Mouse (Mus musculus) limb, embryonic 12.5 days (tissue): Measurements from ENCODE around the gene Usp37. TPM values are rescaled to one million over a fixed set of nuclear protein-coding genes. Genes with fewer than 3 reads are reported as not detected.

Experiments
- ATAC-seq: fragments of 200-750 bp; cut with Nextera tagmentation; 2 replicates; pipeline ENCODE4 v1.8.0; 2017; ENCODE audit warnings: low read depth, moderate TSS enrichment; ENCODE audit not compliant: insufficient number of reproducible peaks, insufficient read depth, low FRiP score, low TSS enrichment
- H3K27ac ChIP-seq: fragments of 300-500 bp; sonication (generic); 2 replicates; pipeline ENCODE4 v1.5.1; 2016; ENCODE audit warnings: mild to moderate bottlenecking, moderate library complexity
- H3K27me3 ChIP-seq: fragments of 300-500 bp; sonication (generic); 2 replicates; pipeline ENCODE4 v1.6.1; 2016; ENCODE audit warnings: mild to moderate bottlenecking, moderate library complexity
- H3K36me3 ChIP-seq: fragments of 300-500 bp; sonication (generic); 2 replicates; pipeline ENCODE4 v1.6.1; 2016; ENCODE audit warnings: mild to moderate bottlenecking, moderate library complexity
- H3K4me1 ChIP-seq: fragments of 300-500 bp; sonication (generic); replicated peaks from 2 replicates; pipeline ENCODE4 v1.6.1; 2016
- H3K4me2 ChIP-seq: fragments of 300-500 bp; sonication (generic); 2 replicates; pipeline ENCODE4 v1.6.1; 2016; ENCODE audit warnings: mild to moderate bottlenecking, moderate library complexity
- H3K4me3 ChIP-seq: fragments of 300-500 bp; sonication (generic); replicated peaks from 2 replicates; pipeline ENCODE4 v1.5.1; 2016; ENCODE audit warnings: mild to moderate bottlenecking
- H3K9ac ChIP-seq: fragments of 300-500 bp; sonication (generic); replicated peaks from 2 replicates; pipeline ENCODE4 v1.6.1; 2016; ENCODE audit warnings: mild to moderate bottlenecking, moderate library complexity
- H3K9me3 ChIP-seq: fragments of 300-500 bp; sonication (generic); 2 replicates; pipeline ENCODE4 v1.6.1; 2016; ENCODE audit warnings: mild to moderate bottlenecking, moderate library complexity
- WGBS: fragments of 180-500 bp; shearing (Covaris S2); methylation state at CpG from one replicate; pipeline ENCODE4 v1.1.7; 2016; 5-methylcytosine and 5-hydroxymethylcytosine counted together
- polyA plus RNA-seq: library from polyadenylated mRNA; unstranded; fragments of >200 nt; fragmentation: Nextera tagmentation; extraction: Ambion mirVana; gene quantifications from 2 replicates; pipeline ENCODE4 v1.2.1, GENCODE M21; 2016

Usp37 gene
- polyA plus RNA-seq, 1 experiment from 2014 or later, result 43.2 TPM

DNA sequence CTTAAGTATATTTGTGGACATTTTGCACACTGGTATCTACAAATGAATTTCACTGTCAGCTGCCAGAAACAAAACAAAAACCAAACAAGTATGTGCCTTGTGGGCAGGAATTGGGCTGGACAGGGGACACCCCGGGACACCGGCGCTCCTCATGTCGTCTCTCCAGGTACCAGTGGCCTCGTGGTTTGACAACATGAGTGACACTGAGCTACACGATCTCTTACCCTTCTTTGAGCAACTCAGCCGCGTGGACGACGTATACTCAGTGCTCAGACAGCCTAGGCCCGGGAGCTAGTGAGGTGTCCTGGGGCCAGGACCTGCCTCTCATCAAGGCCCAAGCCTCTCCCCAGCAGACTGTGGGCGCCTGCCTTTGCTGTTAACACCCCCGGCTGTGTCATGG lies 148.8 kb downstream of the Usp37 start:
- no peak overlapping the region for H3K4me3 ChIP-seq
- H3K27me3 ChIP-seq, result no peaks in the 10 kb centered on the region
- peaks cover 29% of the 10 kb centered on the region for H3K36me3 ChIP-seq
- H3K4me2 ChIP-seq, result no peak overlapping the region
- no peaks in the 10 kb centered on the region for H3K9me3 ChIP-seq
- no peak overlapping the region for H3K9ac ChIP-seq
- H3K27ac ChIP-seq, result no peak overlapping the region
- no peak for ATAC-seq
- WGBS, result 87% methylated on average over 13 of the region's 13 CpGs
- peaks cover 31% of the 10 kb centered on the region for H3K4me1 ChIP-seq

DNA sequence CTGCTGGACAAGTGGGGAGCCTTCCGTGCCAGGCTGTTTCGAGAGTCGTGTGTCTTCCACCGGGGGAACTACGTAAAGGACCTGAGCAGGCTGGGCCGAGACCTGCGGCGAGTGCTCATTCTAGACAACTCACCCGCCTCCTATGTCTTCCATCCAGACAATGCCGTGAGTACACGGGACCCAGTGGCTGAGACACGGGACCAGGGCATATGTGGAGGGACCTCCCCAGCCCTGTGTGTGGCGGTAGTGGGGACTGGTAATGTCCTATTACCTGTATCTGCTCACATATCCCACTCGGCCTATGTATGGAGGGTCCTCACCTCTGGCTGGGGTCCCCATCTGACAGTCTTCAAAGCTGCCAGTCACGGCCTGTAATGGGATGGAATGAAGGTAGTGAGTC lies 149.2 kb downstream of the Usp37 start:
- WGBS, result 89% methylated on average over 15 of the region's 15 CpGs
- peaks cover 35% of the 10 kb centered on the region for H3K4me1 ChIP-seq
- ATAC-seq, result no peak

DNA sequence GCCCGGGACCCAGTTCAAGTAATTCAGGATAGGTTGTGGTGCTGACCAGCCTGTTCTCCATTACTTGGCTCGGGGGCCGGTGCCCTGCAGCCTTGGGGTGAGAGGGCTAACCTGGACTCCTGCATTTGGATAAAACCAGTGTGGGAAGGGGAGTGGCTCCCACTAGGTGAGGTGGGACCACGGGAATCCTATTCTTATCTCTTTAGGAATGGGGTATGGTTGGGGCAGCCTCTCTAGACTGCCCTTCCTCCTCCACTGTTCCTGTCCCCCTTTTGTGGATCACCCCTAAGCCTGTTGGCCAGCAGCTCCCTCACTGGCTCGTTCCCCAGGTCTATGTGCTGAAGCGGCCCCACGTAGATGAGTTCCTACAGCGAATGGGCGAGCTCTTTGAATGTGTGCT lies 149.8 kb downstream of the Usp37 start:
- H3K9ac ChIP-seq, result no peak overlapping the region
- no peaks in the 10 kb centered on the region for H3K9me3 ChIP-seq
- 0 out of 2 replicates have a peak overlapping the region, but pooled peaks have one; percentile 29 for H3K27ac ChIP-seq
- no peak for ATAC-seq
- 88% methylated on average over 9 of the region's 9 CpGs for WGBS
- peaks cover 29% of the 10 kb centered on the region for H3K36me3 ChIP-seq
- H3K4me3 ChIP-seq, result no peak overlapping the region
- peaks cover 41% of the 10 kb centered on the region for H3K4me1 ChIP-seq
- no peaks in the 10 kb centered on the region for H3K27me3 ChIP-seq
- H3K4me2 ChIP-seq, result no peak overlapping the region

More for the DNA sequence above, 149.2 kb downstream of the Usp37 start:
- peaks cover 29% of the 10 kb centered on the region for H3K36me3 ChIP-seq
- no peaks in the 10 kb centered on the region for H3K9me3 ChIP-seq
- H3K4me2 ChIP-seq, result no peak overlapping the region
- no peak overlapping the region for H3K4me3 ChIP-seq
- H3K27me3 ChIP-seq, result no peaks in the 10 kb centered on the region
- H3K9ac ChIP-seq, result no peak overlapping the region
- H3K27ac ChIP-seq, result no peak overlapping the region

DNA sequence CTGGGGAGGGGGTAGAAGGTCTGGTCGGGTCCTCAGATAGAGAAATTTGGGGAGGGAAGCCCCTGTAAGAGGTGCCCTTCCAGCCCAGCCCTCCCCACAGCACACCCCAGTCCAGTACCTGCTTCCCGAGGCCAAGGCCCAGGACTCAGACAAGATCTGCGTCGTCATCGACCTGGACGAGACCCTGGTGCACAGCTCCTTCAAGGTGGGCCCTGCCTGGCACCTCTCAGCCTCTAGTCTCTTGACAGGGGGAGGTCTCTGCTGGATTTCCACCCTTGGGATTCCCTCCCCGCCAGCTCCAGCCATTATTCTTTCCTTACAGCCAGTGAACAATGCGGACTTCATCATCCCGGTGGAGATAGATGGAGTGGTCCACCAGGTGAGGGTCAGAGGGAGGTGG lies 150.4 kb downstream of the Usp37 start:
- Histone ChIP-seq H3K27me3 (no peaks in the 10 kb centered on the region), H3K4me1 (peaks cover 43% of the 10 kb centered on the region), H3K4me2 (no peak overlapping the region), H3K4me3 (peak overlapping the region; percentile 94; the same call in 1 of the 2 replicates), H3K36me3 (peaks cover 29% of the 10 kb centered on the region), H3K9ac (0 out of 2 replicates have a peak overlapping the region, but pooled peaks have one; percentile 4), H3K27ac (0 out of 2 replicates have a peak overlapping the region, but pooled peaks have one; percentile 29), H3K9me3 (no peaks in the 10 kb centered on the region)
- 89% methylated on average over 9 of the region's 9 CpGs for WGBS
- ATAC-seq, result no peak

DNA sequence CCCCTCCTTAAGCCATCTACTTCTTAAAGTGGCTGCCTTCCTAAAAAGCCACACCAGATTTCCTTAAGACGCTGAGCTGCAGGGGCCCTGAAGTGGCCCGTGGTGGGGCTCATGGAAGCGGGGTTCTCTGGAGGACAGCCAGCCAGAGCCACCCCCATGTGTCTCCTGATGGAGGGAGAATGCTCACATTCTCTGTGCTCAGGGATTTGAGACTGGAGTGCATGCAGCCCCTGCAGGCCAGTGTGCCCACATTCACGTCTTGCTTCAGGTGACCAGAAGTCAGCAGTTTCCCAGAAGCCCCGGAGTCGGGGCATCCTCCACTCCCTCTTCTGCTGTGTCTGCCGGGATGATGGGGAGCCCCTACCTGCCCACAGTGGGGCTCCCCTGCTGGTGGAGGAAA lies 151.1 kb downstream of the Usp37 start:
- peaks cover 44% of the 10 kb centered on the region for H3K4me1 ChIP-seq
- no peak for ATAC-seq
- H3K27me3 ChIP-seq, result no peaks in the 10 kb centered on the region
- peaks cover 29% of the 10 kb centered on the region for H3K36me3 ChIP-seq
- peak overlapping the region; percentile 99 for H3K4me2 ChIP-seq
- H3K9ac ChIP-seq, result peak overlapping the region; percentile 97
- WGBS, result 55% methylated on average over 7 of the region's 7 CpGs
- peak overlapping the region; percentile 98 for H3K27ac ChIP-seq
- H3K9me3 ChIP-seq, result no peaks in the 10 kb centered on the region
- peak overlapping the region; percentile 94 for H3K4me3 ChIP-seq

DNA sequence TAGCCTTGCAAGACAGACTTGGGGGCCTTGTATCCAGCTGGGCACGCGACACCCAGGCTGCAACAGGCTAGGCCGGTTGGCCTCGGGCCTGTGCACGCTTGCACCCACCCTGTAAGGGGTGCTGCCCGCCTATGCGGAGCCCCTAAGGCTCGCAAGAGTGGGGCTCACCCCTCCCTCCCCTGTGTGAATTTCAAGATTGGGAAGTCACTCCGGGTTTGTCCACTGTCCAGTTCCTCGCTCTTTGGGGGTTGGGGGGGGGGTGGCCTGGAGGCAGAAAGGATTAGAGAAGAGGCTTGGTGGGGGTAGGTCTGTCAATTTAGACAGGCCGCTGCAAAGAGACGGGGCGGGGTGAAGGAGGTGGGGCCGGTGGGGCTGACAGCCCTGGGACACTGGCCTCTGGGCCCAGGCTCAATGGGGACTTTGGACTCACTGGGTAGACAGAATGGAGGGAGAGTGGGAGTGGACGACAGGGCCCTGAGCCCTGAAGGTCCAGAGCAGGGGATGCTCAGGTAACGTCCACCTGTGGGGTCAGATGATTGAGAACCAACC lies 151.6 kb downstream of the Usp37 start:
- peaks cover 29% of the 10 kb centered on the region for H3K36me3 ChIP-seq
- peaks cover 44% of the 10 kb centered on the region for H3K4me1 ChIP-seq
- 2% methylated on average over 16 of the region's 16 CpGs for WGBS
- ATAC-seq, result no peak; the same call in 1 of the 2 replicates
- H3K27ac ChIP-seq, result peak overlapping the region; percentile 98
- peak overlapping the region; percentile 97 for H3K9ac ChIP-seq
- no peaks in the 10 kb centered on the region for H3K9me3 ChIP-seq
- H3K27me3 ChIP-seq, result no peaks in the 10 kb centered on the region
- H3K4me2 ChIP-seq, result peak overlapping the region; percentile 99
- H3K4me3 ChIP-seq, result peak overlapping the region; percentile 94

DNA sequence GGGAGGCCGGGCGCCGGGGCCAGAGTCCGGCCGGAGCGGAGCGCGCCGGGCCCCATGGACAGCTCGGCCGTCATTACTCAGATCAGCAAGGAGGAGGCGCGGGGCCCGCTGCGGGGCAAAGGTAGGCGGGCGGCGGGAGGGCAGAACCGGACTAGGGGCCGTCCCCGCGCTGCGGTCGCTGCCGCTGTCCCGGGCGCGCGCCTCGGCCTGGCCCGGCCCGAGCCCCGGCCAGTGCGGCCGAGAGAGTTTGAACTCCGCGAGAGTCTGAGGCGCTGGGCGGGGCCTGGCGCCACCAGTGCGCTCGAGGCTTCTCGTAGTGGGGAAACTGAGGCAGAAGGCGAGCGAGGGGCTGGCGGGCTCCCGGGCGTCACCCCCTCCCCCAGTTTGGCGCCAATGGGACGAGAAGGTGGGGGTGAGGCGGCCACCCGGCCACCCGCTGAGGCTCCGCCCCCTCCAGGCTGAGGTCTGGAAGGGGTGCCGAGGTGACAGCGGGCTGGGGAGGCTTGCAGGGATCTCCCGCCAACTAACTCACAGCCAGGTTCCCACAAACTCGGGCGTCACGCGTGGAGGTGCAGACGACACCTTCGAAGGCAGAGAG lies 152.1 kb downstream of the Usp37 start:
- under 1% methylated on average over 53 of the region's 63 CpGs for WGBS
- peak overlapping the region; percentile 99 for H3K4me2 ChIP-seq
- H3K4me3 ChIP-seq, result peak overlapping the region; percentile 94
- no peaks in the 10 kb centered on the region for H3K9me3 ChIP-seq
- H3K9ac ChIP-seq, result peak overlapping the region; percentile 97
- H3K27me3 ChIP-seq, result no peaks in the 10 kb centered on the region
- ATAC-seq, result no peak
- peaks cover 47% of the 10 kb centered on the region for H3K4me1 ChIP-seq
- H3K27ac ChIP-seq, result peak overlapping the region; percentile 98
- H3K36me3 ChIP-seq, result peaks cover 29% of the 10 kb centered on the region

DNA sequence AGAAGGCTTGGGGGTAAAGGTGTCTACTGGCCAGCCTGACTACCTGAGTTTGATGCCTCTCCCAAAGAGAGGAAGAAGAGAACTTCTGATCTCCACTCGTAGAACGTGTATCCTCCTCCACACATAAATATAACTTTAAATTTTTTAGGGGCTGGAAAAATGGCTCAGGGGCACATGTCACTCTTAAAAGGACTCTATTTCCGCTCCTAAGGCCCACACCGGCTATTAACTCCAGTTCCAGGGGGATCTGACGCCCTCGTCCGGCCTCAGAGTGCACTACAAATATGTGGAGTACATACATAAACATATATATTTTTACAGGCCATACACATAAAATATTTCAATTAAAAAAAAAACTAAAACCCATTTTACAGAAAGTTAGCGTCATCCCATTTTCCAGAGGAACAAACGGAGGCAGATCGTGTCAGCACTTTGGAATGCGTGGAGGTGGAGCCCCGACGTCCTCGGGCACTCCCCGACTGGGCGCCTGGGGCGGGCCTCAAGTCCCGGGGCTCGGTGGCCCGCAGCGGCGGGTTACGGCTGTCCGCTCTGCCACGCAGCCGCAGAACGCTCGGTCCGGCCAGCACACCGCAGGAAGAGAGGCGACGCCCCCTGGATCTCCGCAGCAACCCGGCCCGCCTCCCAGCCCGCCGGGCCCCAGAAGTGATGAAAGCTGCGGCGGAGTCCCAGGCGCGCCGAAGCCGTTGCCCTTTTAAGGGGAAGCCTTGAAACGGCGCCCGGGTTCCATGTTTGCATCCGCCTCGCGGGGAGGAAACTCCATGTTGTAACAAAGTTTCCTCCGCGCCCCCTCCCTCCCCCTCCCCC lies 152.9 kb downstream of the Usp37 start, which contains the start of gene Ctdsp1:
TSS of gene Ctdsp1 (plus strand) at position 586 of the 825 bp plus-strand sequence.
- Histone ChIP-seq H3K4me1 (peaks cover 42% of the 10 kb centered on the region), H3K9ac (peak within 1 kb of the TSS; percentile 97), H3K27me3 (no peaks in the 10 kb centered on the region), H3K27ac (peak within 1 kb of the TSS; percentile 98), H3K36me3 (peaks cover 29% of the 10 kb centered on the region), H3K9me3 (no peaks in the 10 kb centered on the region), H3K4me3 (peak within 1 kb of the TSS; percentile 94), H3K4me2 (peak within 1 kb of the TSS; percentile 99)
- 2% methylated on average over 50 of the region's 51 CpGs for WGBS
- ATAC-seq, result peak; percentile 50

DNA sequence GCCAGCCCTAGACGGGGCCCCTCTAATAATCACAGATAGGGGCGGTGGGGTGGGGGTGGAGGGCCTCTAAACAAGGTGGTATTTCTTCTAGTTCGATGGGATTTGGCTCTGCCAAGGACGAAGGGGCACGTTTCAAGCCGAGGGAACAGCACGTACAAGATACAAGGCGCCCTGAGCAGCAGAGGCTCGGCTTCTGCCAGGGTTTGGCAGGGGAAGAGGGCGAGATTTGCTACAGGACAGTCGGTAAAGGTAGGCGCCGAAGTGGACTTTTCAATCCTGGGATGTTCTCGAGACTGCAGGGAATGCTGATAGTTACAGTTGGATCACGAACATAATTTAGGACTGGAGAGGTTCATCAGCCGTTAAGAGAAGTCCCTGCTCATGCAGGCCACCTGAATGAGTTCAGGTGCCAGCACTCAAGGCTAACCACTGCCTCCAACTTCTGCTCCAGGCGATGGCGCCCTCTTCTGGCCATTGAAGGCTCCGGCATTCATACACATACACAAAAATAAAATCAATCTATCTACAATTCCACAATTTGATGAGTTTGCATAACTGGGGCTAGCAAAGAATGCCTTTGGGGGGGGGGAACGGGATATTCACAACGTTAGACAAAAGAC lies 153.7 kb downstream of the Usp37 start:
- Histone ChIP-seq H3K4me2 (peak overlapping the region; percentile 99), H3K4me3 (peak overlapping the region; percentile 94), H3K9me3 (no peaks in the 10 kb centered on the region), H3K27ac (peak overlapping the region; percentile 98), H3K36me3 (peaks cover 24% of the 10 kb centered on the region), H3K9ac (peak overlapping the region; percentile 48), H3K27me3 (no peaks in the 10 kb centered on the region), H3K4me1 (peaks cover 42% of the 10 kb centered on the region)
- no peak for ATAC-seq
- WGBS, result 7% methylated on average over 21 of the region's 21 CpGs

DNA sequence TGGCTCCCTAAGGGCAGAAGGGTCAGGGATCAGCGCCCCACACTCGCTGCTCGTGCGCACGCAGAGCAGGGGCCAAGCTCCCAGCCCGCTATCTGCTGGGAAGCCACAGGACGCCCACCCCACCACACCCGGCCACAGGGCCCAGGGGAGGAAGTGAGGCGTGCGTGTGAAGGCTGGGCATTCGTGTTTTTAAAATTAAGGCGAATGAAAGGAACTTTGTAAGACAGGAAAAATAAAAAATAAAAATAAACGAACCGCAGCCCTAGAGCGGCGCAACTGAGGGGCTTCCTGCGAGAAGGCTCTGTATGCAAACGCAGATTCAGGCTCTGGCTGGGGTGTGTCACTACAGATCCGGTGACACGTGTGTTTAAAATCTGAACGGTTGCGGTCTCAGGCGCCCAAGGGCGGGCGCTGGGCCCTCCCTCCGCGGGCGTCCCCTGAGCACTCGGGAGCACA lies 154.2 kb downstream of the Usp37 start:
- no peaks in the 10 kb centered on the region for H3K27me3 ChIP-seq
- no peak for ATAC-seq
- peak overlapping the region; percentile 99 for H3K4me2 ChIP-seq
- H3K4me1 ChIP-seq, result peaks cover 42% of the 10 kb centered on the region
- peak overlapping the region; percentile 48 for H3K9ac ChIP-seq
- 5% methylated on average over 29 of the region's 29 CpGs for WGBS
- H3K27ac ChIP-seq, result peak overlapping the region; percentile 98
- H3K9me3 ChIP-seq, result no peaks in the 10 kb centered on the region
- H3K4me3 ChIP-seq, result peak overlapping the region; percentile 94
- H3K36me3 ChIP-seq, result peaks cover 19% of the 10 kb centered on the region
